Mouse (Mus musculus) neural tube, embryonic 11.5 days (tissue): ENCODE results near the gene 4930435E12Rik. TPM values are rescaled to one million over a fixed set of nuclear protein-coding genes. Genes with fewer than 3 reads are reported as not detected.

Experiments used
- ATAC-seq: fragments of 200-750 bp; cut with Nextera tagmentation; 2 replicates; pipeline ENCODE4 v1.8.0; 2017; ENCODE audit warnings: moderate number of reproducible peaks, mild to moderate bottlenecking, moderate TSS enrichment, moderate library complexity; ENCODE audit not compliant: insufficient read depth, low FRiP score, low TSS enrichment
- DNase-seq: peaks from one replicate; pipeline ENCODE4 v3.0.0-alpha.2; 2015; ENCODE audit warnings: low spot score
- H3K27ac ChIP-seq: fragments of 300-500 bp; sonication (generic); 2 replicates; pipeline ENCODE4 v1.5.1; 2014; ENCODE audit warnings: low read depth, mild to moderate bottlenecking, low read length
- H3K27me3 ChIP-seq: fragments of 300-500 bp; sonication (generic); 2 replicates; pipeline ENCODE4 v1.6.1; 2014; ENCODE audit warnings: mild to moderate bottlenecking, low read length, mixed read lengths; ENCODE audit not compliant: control insufficient read depth, insufficient read depth
- H3K36me3 ChIP-seq: fragments of 300-500 bp; sonication (generic); 2 replicates; pipeline ENCODE4 v1.6.1; 2014; ENCODE audit warnings: mild to moderate bottlenecking, low read length, moderate library complexity, mixed read lengths; ENCODE audit not compliant: control insufficient read depth, insufficient read depth
- H3K4me1 ChIP-seq: fragments of 300-500 bp; sonication (generic); 2 replicates; pipeline ENCODE4 v1.6.1; 2014; ENCODE audit warnings: low read length, mixed read lengths; ENCODE audit not compliant: control insufficient read depth, insufficient read depth
- H3K4me2 ChIP-seq: fragments of 300-500 bp; sonication (generic); 2 replicates; pipeline ENCODE4 v1.6.1; 2014; ENCODE audit warnings: low read depth, mild to moderate bottlenecking, moderate library complexity
- H3K4me3 ChIP-seq: fragments of 300-500 bp; sonication (generic); 2 replicates; pipeline ENCODE4 v1.5.1; 2014; ENCODE audit warnings: low read depth, low read length
- H3K9ac ChIP-seq: fragments of 300-500 bp; sonication (generic); 2 replicates; pipeline ENCODE4 v1.6.1; 2014; ENCODE audit warnings: mild to moderate bottlenecking, low read length
- H3K9me3 ChIP-seq: fragments of 300-500 bp; sonication (generic); 2 replicates; pipeline ENCODE4 v1.6.1; 2016; ENCODE audit warnings: low read length; ENCODE audit not compliant: control insufficient read depth
- WGBS: fragments of 180-500 bp; shearing (Covaris S2); extraction: QIAGEN DNeasy Blood & Tissue Kit; methylation state at CpG from one replicate; pipeline ENCODE4 v1.1.7; 2014; 5-methylcytosine and 5-hydroxymethylcytosine counted together
- polyA plus RNA-seq: library from polyadenylated mRNA; unstranded; fragments of >200 nt; fragmentation: Nextera tagmentation; extraction: Ambion mirVana; gene quantifications from 2 replicates; pipeline ENCODE4 v1.2.1, GENCODE M21; 2014

4930435E12Rik gene
- polyA plus RNA-seq, 1 experiment from 2014 or later = not detected

DNA sequence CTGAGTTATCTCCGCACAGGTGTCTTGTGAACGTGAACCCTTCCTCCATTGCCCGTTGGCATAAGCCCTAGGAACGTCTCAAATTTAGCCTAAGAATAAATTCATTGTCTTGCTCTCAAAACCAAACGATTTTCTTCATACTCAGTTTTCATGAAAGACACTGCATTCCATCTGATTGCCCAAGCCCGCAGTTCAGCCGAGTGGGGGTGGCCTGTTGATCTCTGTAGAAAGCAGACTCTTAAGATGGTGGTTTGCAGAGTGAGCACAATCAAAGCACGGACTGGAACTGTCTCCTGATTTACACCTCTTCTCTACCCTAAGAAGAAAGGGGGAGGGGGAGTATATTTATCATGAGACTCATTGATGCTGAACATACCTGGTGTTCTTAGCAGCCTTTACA, 66.1 kb downstream of the 4930435E12Rik start:
- Histone ChIP-seq H3K36me3 (no peaks in the 10 kb centered on the region), H3K4me3 (no peak overlapping the region), H3K4me1 (no peaks in the 10 kb centered on the region), H3K27ac (no peak overlapping the region), H3K4me2 (no peak overlapping the region), H3K27me3 (no peaks in the 10 kb centered on the region), H3K9me3 (no peaks in the 10 kb centered on the region), H3K9ac (no peak overlapping the region)
- DNase-seq (no peak), ATAC-seq (no peak)
- WGBS = 92% methylated on average over 8 of the region's 8 CpGs

Other genes starting within 250 kb of the 4930435E12Rik start
- 7.7 and 8.7 TPM in 2 replicates for gene Arhgap31, start 115.5 kb downstream of the 4930435E12Rik start, polyA plus RNA-seq
- gene B4galt4, start 86.5 kb downstream of the 4930435E12Rik start, polyA plus RNA-seq = 21.5 and 23.7 TPM in 2 replicates
- gene Upk1b, start 28.4 kb downstream of the 4930435E12Rik start, polyA plus RNA-seq = 1.6 and 1.8 TPM in 2 replicates
- 5.4 and 5.7 TPM in 2 replicates for gene Igsf11, start 63.9 kb upstream of the 4930435E12Rik start, polyA plus RNA-seq